Mouse (Mus musculus) liver, adult 2 months (tissue): ENCODE measurements at regions not wholly inside any gene's neighbourhood (a gene's known extent, or its start where the extent isn't known, plus 50 kb on each side); places are given as distances from the start of the nearest gene placed in this dataset.

Experiments
- CTCF ChIP-seq: fragments of 200-500 bp; IDR thresholded peaks from 2 replicates; pipeline ENCODE4 v1.5.1; 2011; ENCODE audit warnings: low read depth, low read length, control low read depth
- POLR2A ChIP-seq: fragments of 200-500 bp; IDR thresholded peaks from 2 replicates; pipeline ENCODE4 v1.6.1; 2011; ENCODE audit warnings: low read length, control low read depth; ENCODE audit not compliant: insufficient read depth; ENCODE audit errors: extremely low read depth

DNA sequence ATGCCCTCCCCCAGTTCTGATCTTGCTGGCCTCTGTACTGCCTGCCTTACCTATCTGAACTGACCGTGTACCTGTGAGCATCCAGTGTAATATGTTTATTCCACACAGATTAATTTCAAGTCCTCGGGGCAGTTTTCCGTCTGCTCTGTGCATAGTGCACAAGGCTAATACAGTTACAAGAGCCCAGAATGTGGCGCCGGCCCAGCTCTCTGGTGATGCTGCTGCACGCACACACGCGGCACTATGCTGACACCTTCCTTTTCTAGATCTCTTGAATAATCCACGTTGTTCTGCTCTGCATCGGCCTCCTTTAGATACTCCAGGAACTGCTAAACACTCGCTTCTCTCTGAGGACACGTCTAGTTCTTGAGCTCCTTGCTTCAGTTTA lies 55.9 kb upstream of the Cpsf6 start:
- TF ChIP-seq CTCF, result no peak
- TF ChIP-seq POLR2A, result no peak
